ENCODE assay signal across 9 mouse cellular contexts in genomic region chr12:112694127-112694475, GRCm38 (mm10). TPM values are rescaled to one million over a fixed set of nuclear protein-coding genes. Genes with fewer than 3 reads are reported as not detected.
DNase-seq lines count a peak whose midpoint lies in the region; ATAC-seq and TF ChIP-seq lines count a peak whose summit lies in the region.
"Had no signal": no experiment of that assay in that cellular context is flagged by ENCODE, and none has a peak within 500 bp of the region (broad histone marks: within the 10 kb centered on the region; RNA-seq: fewer than 3 reads in every experiment).

No protein-coding gene starts in this region.

- peak overlapping the region; percentile 82; the same call in 1 of the 2 replicates for H3K27ac ChIP-seq in heart, embryonic 15.5 days
- H3K27ac ChIP-seq in hindbrain, embryonic 13.5 days, result peak overlapping the region; percentile 96
- peak overlapping the region; percentile 86 for H3K27ac ChIP-seq in midbrain, embryonic 12.5 days (replicated peaks)

- H3K4me3 ChIP-seq in heart, embryonic 15.5 days, result peak overlapping the region; percentile 62
- peak overlapping the region; percentile 72; the same call in 1 of the 2 replicates for H3K4me3 ChIP-seq in G1E (ENCODE audit: low read depth, low read length)
- H3K4me3 ChIP-seq in hindbrain, embryonic 13.5 days, result peak overlapping the region; percentile 74
- peak overlapping the region; percentile 65 for H3K4me3 ChIP-seq in midbrain, embryonic 12.5 days

- no peak for ATAC-seq in heart, embryonic 15.5 days (replicated peaks; ENCODE audit: insufficient number of reproducible peaks, insufficient read depth, low FRiP score, low read depth)
- no peak for ATAC-seq in G1E (ENCODE audit: extremely low read depth, insufficient number of reproducible peaks, low FRiP score, poor library complexity, severe bottlenecking)
- ATAC-seq in hindbrain, embryonic 13.5 days (ENCODE audit: low FRiP score), result peak; percentile 9; the same call in 1 of the 2 replicates
- no peak; the same call in 1 of the 2 replicates for ATAC-seq in midbrain, embryonic 12.5 days (ENCODE audit: low FRiP score, low read depth)
- no peak for ATAC-seq in megakaryocyte-erythroid progenitor cell, adult 5-6 weeks (replicated peaks; ENCODE audit: low FRiP score, low TSS enrichment, poor library complexity, severe bottlenecking)

- no peaks in the 10 kb centered on the region for H3K9me3 ChIP-seq in heart, embryonic 15.5 days (replicated peaks)
- H3K9me3 ChIP-seq in G1E (replicated peaks), result no peaks in the 10 kb centered on the region
- H3K9me3 ChIP-seq in hindbrain, embryonic 13.5 days, result no peaks in the 10 kb centered on the region
- H3K9me3 ChIP-seq in midbrain, embryonic 12.5 days, result no peaks in the 10 kb centered on the region

- peaks cover under 1% of the 10 kb centered on the region; the same call in 1 of the 2 replicates for H3K27me3 ChIP-seq in heart, embryonic 15.5 days
- H3K27me3 ChIP-seq in G1E (ENCODE audit: insufficient read depth, low read length), result peaks cover 29% of the 10 kb centered on the region
- H3K27me3 ChIP-seq in hindbrain, embryonic 13.5 days, result peaks cover 4% of the 10 kb centered on the region; the same call in 1 of the 2 replicates
- peaks cover 26% of the 10 kb centered on the region for H3K27me3 ChIP-seq in midbrain, embryonic 12.5 days
- H3K27me3 ChIP-seq: Patski had no signal

- intact Hi-C loops in heart, postnatal 36 days (cut with DNase I), result no loop called here

- 75% methylated on average over 10 of the region's 10 CpGs for WGBS in heart, embryonic 15.5 days
- WGBS in hindbrain, embryonic 13.5 days, result 86% methylated on average over 10 of the region's 10 CpGs
- 82% methylated on average over 10 of the region's 10 CpGs for WGBS in midbrain, embryonic 12.5 days

- no peak for TF ChIP-seq CTCF in G1E (IDR thresholded peaks at IDR 0.05; ENCODE audit: low read depth, low read length)

- H3K36me3 ChIP-seq in heart, embryonic 15.5 days, result no peaks in the 10 kb centered on the region
- peaks cover 7% of the 10 kb centered on the region for H3K36me3 ChIP-seq in G1E (replicated peaks)
- no peaks in the 10 kb centered on the region for H3K36me3 ChIP-seq in hindbrain, embryonic 13.5 days
- no peaks in the 10 kb centered on the region for H3K36me3 ChIP-seq in midbrain, embryonic 12.5 days

- H3K4me2 ChIP-seq in heart, embryonic 15.5 days, result peak overlapping the region; percentile 78
- peak overlapping the region; percentile 94 for H3K4me2 ChIP-seq in hindbrain, embryonic 13.5 days
- peak overlapping the region; percentile 95 for H3K4me2 ChIP-seq in midbrain, embryonic 12.5 days (replicated peaks)

- H3K9ac ChIP-seq in heart, embryonic 15.5 days, result peak overlapping the region; percentile 84
- peak overlapping the region; percentile 97 for H3K9ac ChIP-seq in hindbrain, embryonic 13.5 days
- peak overlapping the region; percentile 86 for H3K9ac ChIP-seq in midbrain, embryonic 12.5 days (replicated peaks)

- H3K4me1 ChIP-seq in heart, embryonic 15.5 days (replicated peaks), result peaks cover 17% of the 10 kb centered on the region
- H3K4me1 ChIP-seq in G1E (ENCODE audit: insufficient read depth, low read depth, low read length), result peaks cover 11% of the 10 kb centered on the region
- H3K4me1 ChIP-seq in hindbrain, embryonic 13.5 days (replicated peaks), result peaks cover 21% of the 10 kb centered on the region
- peaks cover 18% of the 10 kb centered on the region for H3K4me1 ChIP-seq in midbrain, embryonic 12.5 days

- DNase-seq in heart, postnatal 36 days, result no peak
- DNase-seq in G1E (ENCODE audit: low spot score), result no peak
- no peak for DNase-seq in retina, postnatal 1 day
- no peak for DNase-seq in layer of hippocampus, adult 11-12 months (ENCODE audit: low spot score)

RNA-seq across cellular contexts. Expression of gene Zbtb42, which starts 15.5 kb away (rescaled TPM):
- polyA plus RNA-seq in heart, embryonic 15.5 days (2015; fragmentation: Nextera tagmentation; extraction: Ambion mirVana), result 4.8 and 7.6 TPM in 2 replicates
- total RNA-seq in heart, postnatal 36 days (2021), result 1 to 10 TPM; 4.7 to 5.7 TPM
- 0.98 TPM in 1 of 2 replicates, not detected in the other for total RNA-seq in G1E (2014; fragmentation: Nextera tagmentation)
- total RNA-seq in G1E (2017), result 0.17 and 0.33 TPM in 2 replicates
- polyA plus RNA-seq in G1E (2012), result 0.53 and 0.80 TPM in 2 replicates
- polyA plus RNA-seq in hindbrain, embryonic 13.5 days (2015; fragmentation: Nextera tagmentation; extraction: Ambion mirVana), result 3.6 and 4.6 TPM in 2 replicates
- 5.2 and 7.3 TPM in 2 replicates for polyA plus RNA-seq in midbrain, embryonic 12.5 days (2016; fragmentation: Nextera tagmentation; extraction: Ambion mirVana)
- 0.33 and 0.67 TPM in 2 replicates for total RNA-seq in megakaryocyte-erythroid progenitor cell, adult 5-6 weeks (2014; fragmentation: Nextera tagmentation)
- total RNA-seq in megakaryocyte-erythroid progenitor cell, adult 5-6 weeks (2017), result 0.11 and 6.8 TPM in 2 replicates

RNA-seq across cellular contexts. Expression of gene Akt1, which starts 19.4 kb away (rescaled TPM):
- polyA plus RNA-seq in heart, embryonic 15.5 days (2015; fragmentation: Nextera tagmentation; extraction: Ambion mirVana), result 139 and 169 TPM in 2 replicates
- 100 to 1,000 TPM; 184 to 212 TPM for total RNA-seq in heart, postnatal 36 days (2021)
- total RNA-seq in G1E (2014; fragmentation: Nextera tagmentation) (150 and 168 TPM in 2 replicates), G1E (2017) (121 and 131 TPM in 2 replicates)
- 461 and 512 TPM in 2 replicates for polyA plus RNA-seq in G1E (2012)
- polyA plus RNA-seq in hindbrain, embryonic 13.5 days (2015; fragmentation: Nextera tagmentation; extraction: Ambion mirVana), result 60.8 and 64.5 TPM in 2 replicates
- polyA plus RNA-seq in midbrain, embryonic 12.5 days (2016; fragmentation: Nextera tagmentation; extraction: Ambion mirVana), result 74.7 and 80.0 TPM in 2 replicates
- 101 and 119 TPM in 2 replicates for total RNA-seq in megakaryocyte-erythroid progenitor cell, adult 5-6 weeks (2014; fragmentation: Nextera tagmentation)
- 42.9 and 71.8 TPM in 2 replicates for total RNA-seq in megakaryocyte-erythroid progenitor cell, adult 5-6 weeks (2017)

RNA-seq across cellular contexts. Expression of gene Cep170b, which starts 26.2 kb away (rescaled TPM):
- 4.8 and 7.9 TPM in 2 replicates for polyA plus RNA-seq in heart, embryonic 15.5 days (2015; fragmentation: Nextera tagmentation; extraction: Ambion mirVana)
- total RNA-seq in heart, postnatal 36 days (2021), result 10 to 100 TPM in 1 of 2 experiments, 1 to 10 TPM in 1; 9.2 to 11.3 TPM
- total RNA-seq in G1E (2014; fragmentation: Nextera tagmentation) (not detected in 2 replicates), G1E (2017) (0.29 and 0.87 TPM in 2 replicates)
- polyA plus RNA-seq in G1E (2012), result not detected in 2 replicates
- polyA plus RNA-seq in hindbrain, embryonic 13.5 days (2015; fragmentation: Nextera tagmentation; extraction: Ambion mirVana), result 24.2 and 24.9 TPM in 2 replicates
- polyA plus RNA-seq in midbrain, embryonic 12.5 days (2016; fragmentation: Nextera tagmentation; extraction: Ambion mirVana), result 15.0 and 16.8 TPM in 2 replicates
- total RNA-seq in megakaryocyte-erythroid progenitor cell, adult 5-6 weeks (2014; fragmentation: Nextera tagmentation), result 0.07 and 2.0 TPM in 2 replicates
- 0.11 and 20.5 TPM in 2 replicates for total RNA-seq in megakaryocyte-erythroid progenitor cell, adult 5-6 weeks (2017)

RNA-seq across cellular contexts. Expression of gene Siva1, which starts 49.6 kb away (rescaled TPM):
- polyA plus RNA-seq in heart, embryonic 15.5 days (2015; fragmentation: Nextera tagmentation; extraction: Ambion mirVana), result 95.4 and 142 TPM in 2 replicates
- total RNA-seq in heart, postnatal 36 days (2021), result 10 to 100 TPM; 29.4 to 31.0 TPM
- total RNA-seq in G1E (2014; fragmentation: Nextera tagmentation) (60.7 and 75.5 TPM in 2 replicates), G1E (2017) (205 and 214 TPM in 2 replicates)
- 94.5 and 98.9 TPM in 2 replicates for polyA plus RNA-seq in G1E (2012)
- 62.6 and 63.8 TPM in 2 replicates for polyA plus RNA-seq in hindbrain, embryonic 13.5 days (2015; fragmentation: Nextera tagmentation; extraction: Ambion mirVana)
- polyA plus RNA-seq in midbrain, embryonic 12.5 days (2016; fragmentation: Nextera tagmentation; extraction: Ambion mirVana), result 133 and 150 TPM in 2 replicates
- total RNA-seq in megakaryocyte-erythroid progenitor cell, adult 5-6 weeks (2014; fragmentation: Nextera tagmentation), result 168 and 170 TPM in 2 replicates
- total RNA-seq in megakaryocyte-erythroid progenitor cell, adult 5-6 weeks (2017), result 169 and 202 TPM in 2 replicates
